Mouse (Mus musculus) ES-Bruce4 (cell line): ENCODE data around the gene AC124108.1.

Experiments
- CTCF ChIP-seq: IDR thresholded peaks from one replicate; pipeline ENCODE4 v1.8.1; 2011; ENCODE audit warnings: low read depth, low read length
- POLR2A ChIP-seq: IDR thresholded peaks from one replicate; pipeline ENCODE4 v1.8.1; 2011; ENCODE audit warnings: low read length; ENCODE audit not compliant: insufficient read depth

- TF ChIP-seq CTCF (no peak), POLR2A (no peak)
These were observed 39.3 kb upstream of the AC124108.1 start for GRCm38 (mm10) chr1:132151908-132152307.
